Comparison of ENCODE assay signal across 9 mouse cellular contexts in genomic region chr5:64738096-64738780, GRCm38 (mm10).
DNase-seq lines count a peak whose midpoint lies in the region; ATAC-seq and TF ChIP-seq lines count a peak whose summit lies in the region.
"Had no signal": no experiment of that assay in that cellular context is flagged by ENCODE, and none has a peak within 500 bp of the region (broad histone marks: within the 10 kb centered on the region; RNA-seq: fewer than 3 reads in every experiment).

No protein-coding gene starts in this region.

- intact Hi-C loops in left cerebral cortex, postnatal 4 days (cut with DNase I): no loop called here

- no peak overlapping the region for H3K9ac ChIP-seq in lung, embryonic 14.5 days
- H3K9ac ChIP-seq in forebrain, embryonic 13.5 days: no peak overlapping the region
- no peak overlapping the region; the same call in 1 of the 2 replicates for H3K9ac ChIP-seq in limb, embryonic 13.5 days
- no peak overlapping the region for H3K9ac ChIP-seq in stomach, postnatal 0 days (ENCODE audit: low read length)
- H3K9ac ChIP-seq: liver, embryonic 13.5 days had no signal

- no peak for TF ChIP-seq EP300 in stomach, postnatal 0 days (optimal IDR thresholded peaks at IDR 0.05)

- peak overlapping the region; percentile 27 for H3K4me2 ChIP-seq in lung, embryonic 14.5 days
- H3K4me2 ChIP-seq in forebrain, embryonic 13.5 days: peak overlapping the region; percentile 38
- H3K4me2 ChIP-seq in limb, embryonic 13.5 days (replicated peaks): peak overlapping the region; percentile 30
- 0 out of 2 replicates have a peak overlapping the region, but pooled peaks have one; percentile 14 for H3K4me2 ChIP-seq in stomach, postnatal 0 days (replicated peaks; ENCODE audit: low read depth)
- H3K4me2 ChIP-seq: liver, embryonic 13.5 days had no signal

- no peak overlapping the region for H3K4me3 ChIP-seq in lung, embryonic 14.5 days (ENCODE audit: low read depth, low read length)
- no peak overlapping the region for H3K4me3 ChIP-seq in forebrain, embryonic 13.5 days
- H3K4me3 ChIP-seq in limb, embryonic 13.5 days: no peak overlapping the region
- no peak overlapping the region for H3K4me3 ChIP-seq in stomach, postnatal 0 days (ENCODE audit: low read depth, low read length)
- H3K4me3 ChIP-seq: liver, embryonic 13.5 days had no signal

- peak; percentile 26 for DNase-seq in lung, embryonic 14.5 days
- DNase-seq in lung, postnatal 36 days: no peak
- no peak for DNase-seq in stomach, postnatal 0 days (ENCODE audit: low spot score)
- no peak for DNase-seq in left cerebral cortex, adult 9 months (ENCODE audit: low spot score in 2 of 2)
- no peak for DNase-seq in ovary, postnatal 10 days (ENCODE audit: low spot score)
- no peak for DNase-seq in left cerebral cortex, postnatal 4 days
- DNase-seq: liver, embryonic 13.5 days had no signal

- ATAC-seq in lung, embryonic 14.5 days (ENCODE audit: insufficient read depth): no peak
- ATAC-seq in forebrain, embryonic 13.5 days: peak; percentile 54; the same call in 1 of the 2 replicates
- ATAC-seq in limb, embryonic 13.5 days (ENCODE audit: low FRiP score, low read depth): no peak
- ATAC-seq in stomach, postnatal 0 days (ENCODE audit: low FRiP score, low TSS enrichment): no peak

- 0 out of 2 replicates have a peak overlapping the region, but pooled peaks have one; percentile 22 for H3K27ac ChIP-seq in lung, embryonic 14.5 days (ENCODE audit: low read depth)
- H3K27ac ChIP-seq in forebrain, embryonic 13.5 days: no peak overlapping the region
- peak overlapping the region; percentile 61 for H3K27ac ChIP-seq in limb, embryonic 13.5 days
- H3K27ac ChIP-seq in stomach, postnatal 0 days (replicated peaks): no peak overlapping the region
- H3K27ac ChIP-seq: liver, embryonic 13.5 days had no signal

- no peaks in the 10 kb centered on the region for H3K36me3 ChIP-seq in lung, embryonic 14.5 days (ENCODE audit: insufficient read depth)
- no peaks in the 10 kb centered on the region for H3K36me3 ChIP-seq in forebrain, embryonic 13.5 days (ENCODE audit: poor library complexity, severe bottlenecking)
- no peaks in the 10 kb centered on the region for H3K36me3 ChIP-seq in limb, embryonic 13.5 days
- H3K36me3 ChIP-seq in stomach, postnatal 0 days (ENCODE audit: control insufficient read depth, insufficient read depth, low read length): no peaks in the 10 kb centered on the region
- H3K36me3 ChIP-seq: liver, embryonic 13.5 days had no signal

- no peak for TF ChIP-seq CTCF in lung, embryonic 14.5 days (IDR thresholded peaks at IDR 0.05; ENCODE audit: low read depth)
- TF ChIP-seq CTCF in stomach, postnatal 0 days (IDR thresholded peaks at IDR 0.05; ENCODE audit: low read depth): no peak

- no peaks in the 10 kb centered on the region; the same call in 1 of the 2 replicates for H3K9me3 ChIP-seq in lung, embryonic 14.5 days (ENCODE audit: low read depth, low read length)
- no peaks in the 10 kb centered on the region for H3K9me3 ChIP-seq in forebrain, embryonic 13.5 days (replicated peaks)
- H3K9me3 ChIP-seq in limb, embryonic 13.5 days: no peaks in the 10 kb centered on the region
- no peaks in the 10 kb centered on the region for H3K9me3 ChIP-seq in stomach, postnatal 0 days (ENCODE audit: control insufficient read depth, low read length)
- H3K9me3 ChIP-seq: liver, embryonic 13.5 days had no signal

- no peaks in the 10 kb centered on the region for H3K27me3 ChIP-seq in lung, embryonic 14.5 days (ENCODE audit: insufficient read depth, low read length)
- H3K27me3 ChIP-seq in forebrain, embryonic 13.5 days: no peaks in the 10 kb centered on the region
- H3K27me3 ChIP-seq in limb, embryonic 13.5 days: no peaks in the 10 kb centered on the region
- no peaks in the 10 kb centered on the region for H3K27me3 ChIP-seq in stomach, postnatal 0 days (ENCODE audit: control insufficient read depth, insufficient read depth, low read length)
- H3K27me3 ChIP-seq: liver, embryonic 13.5 days had no signal

- H3K4me1 ChIP-seq in lung, embryonic 14.5 days (ENCODE audit: insufficient read depth): 0 out of 2 replicates have a peak, but pooled peaks cover 12% of the 10 kb centered on the region
- H3K4me1 ChIP-seq in forebrain, embryonic 13.5 days: peaks cover 26% of the 10 kb centered on the region
- peaks cover 29% of the 10 kb centered on the region for H3K4me1 ChIP-seq in limb, embryonic 13.5 days
- 0 out of 2 replicates have a peak, but pooled peaks cover 7% of the 10 kb centered on the region for H3K4me1 ChIP-seq in stomach, postnatal 0 days (replicated peaks; ENCODE audit: control insufficient read depth, insufficient read depth)

- 19% methylated on average over 11 of the region's 11 CpGs for WGBS in lung, embryonic 14.5 days
- WGBS in forebrain, embryonic 13.5 days: 14% methylated on average over 11 of the region's 11 CpGs
- 10% methylated on average over 11 of the region's 11 CpGs for WGBS in limb, embryonic 13.5 days
- WGBS in stomach, postnatal 0 days: 26% methylated on average over 11 of the region's 11 CpGs

Comparison
In these comparisons a context has a peak if more than half of its experiments do, and no peak if none do; other contexts are left out.
1. H3K27ac ChIP-seq: peak in lung, embryonic 14.5 days (single experiment) and limb, embryonic 13.5 days (single experiment); none in forebrain, embryonic 13.5 days (single experiment) and stomach, postnatal 0 days (single experiment).
2. Peak in every context shown above with its lines, with median percentiles within 50 percentile points of each other: H3K4me2 ChIP-seq.